Mouse (Mus musculus) left cerebral cortex, postnatal 25 days (tissue): ENCODE results near the gene Mapk6. TPM values are rescaled to one million over a fixed set of nuclear protein-coding genes. Genes with fewer than 3 reads are reported as not detected.
"Not testable (repeated sequence)": the region's sequence is repeated elsewhere in the genome, so short reads cannot be mapped to it uniquely, and the experiment has no call there.

ENCODE experiments used
- DNase-seq, 2 experiments: peaks; one replicate each; pipeline ENCODE4 v3.0.0; 2022; ENCODE audit warnings: low spot score in 2 of 2, mixed read lengths in 1 of 2
- intact Hi-C: fragments of 180-260 bp; cut with DNase I; formaldehyde crosslinking; loops from one replicate; pipeline ENCODE4 v1.15.1; 2025
- total RNA-seq, 2 experiments: library from RNA; stranded (reverse); gene quantifications; 2 replicates each; pipeline ENCODE4 v1.2.3; 2021

The Mapk6 gene
- total RNA-seq, 2 experiments from 2014 or later = 73.1 to 74.8 TPM

- intact Hi-C loops = no loop called here
These were observed 13.8 kb downstream of the Mapk6 start for GRCm38 (mm10) chr9:75395971-75396370.

GRCm38 (mm10) chr9:75393251-75393650 is 16.6 kb downstream of the Mapk6 start:
- intact Hi-C loops = no loop called here

More at GRCm38 (mm10) chr9:75395971-75396370, 13.8 kb downstream of the Mapk6 start:
- DNase-seq = no peak

GRCm38 (mm10) chr9:75385218-75385974 is 24.4 kb downstream of the Mapk6 start:
- intact Hi-C loops = no loop called here
- DNase-seq = no peak

More at GRCm38 (mm10) chr9:75393251-75393650, 16.6 kb downstream of the Mapk6 start:
- DNase-seq = no peak

- intact Hi-C loops = no loop called here
These were observed 25.4 kb downstream of the Mapk6 start for GRCm38 (mm10) chr9:75384337-75384962.

GRCm38 (mm10) chr9:75383785-75384184 is 26.0 kb downstream of the Mapk6 start:
- intact Hi-C loops = no loop called here

More at GRCm38 (mm10) chr9:75384337-75384962, 25.4 kb downstream of the Mapk6 start:
- no peak for DNase-seq

GRCm38 (mm10) chr9:75382825-75383224 is 27.0 kb downstream of the Mapk6 start:
- DNase-seq = no peak
- intact Hi-C loops = no loop called here

More at GRCm38 (mm10) chr9:75383785-75384184, 26.0 kb downstream of the Mapk6 start:
- DNase-seq = no peak

- intact Hi-C loops = no loop called here
- DNase-seq = no peak
These were observed 31.0 kb downstream of the Mapk6 start for GRCm38 (mm10) chr9:75378774-75379173.

GRCm38 (mm10) chr9:75376428-75376827 is 33.4 kb downstream of the Mapk6 start:
- DNase-seq = no peak
- intact Hi-C loops = no loop called here

- intact Hi-C loops = no loop called here
- no peak for DNase-seq
These were observed 34.2 kb downstream of the Mapk6 start for GRCm38 (mm10) chr9:75375606-75376005.

GRCm38 (mm10) chr9:75368779-75369178 is 41.0 kb downstream of the Mapk6 start:
- no peak for DNase-seq
- intact Hi-C loops = no loop called here

GRCm38 (mm10) chr9:75366191-75366590 is 43.6 kb downstream of the Mapk6 start:
- no peak for DNase-seq
- intact Hi-C loops = no loop called here

GRCm38 (mm10) chr9:75365195-75365594 is 44.6 kb downstream of the Mapk6 start:
- no peak for DNase-seq
- intact Hi-C loops = no loop called here

- intact Hi-C loops = loop anchor here (5.0 kb wide), 1 partner anchor 154 kb away; no protein-coding TSS in a partner anchor
- DNase-seq = not testable (repeated sequence)
These were observed 46.1 kb downstream of the Mapk6 start for GRCm38 (mm10) chr9:75363702-75364101.

GRCm38 (mm10) chr9:75363001-75363400 is 46.8 kb downstream of the Mapk6 start:
- intact Hi-C loops = loop anchor here (5.0 kb wide), 1 partner anchor 154 kb away; no protein-coding TSS in a partner anchor
- no peak for DNase-seq

- intact Hi-C loops = loop anchor here (5.0 kb wide), 1 partner anchor 155 kb away; no protein-coding TSS in a partner anchor
These were observed 47.6 kb downstream of the Mapk6 start for GRCm38 (mm10) chr9:75362201-75362600.

GRCm38 (mm10) chr9:75361699-75362098 is 48.1 kb downstream of the Mapk6 start:
- intact Hi-C loops = loop anchor here (2.0 to 5.0 kb wide), 2 partner anchors 73 to 156 kb away; no protein-coding TSS in a partner anchor
- DNase-seq = peak; percentile 28 to 41

More at GRCm38 (mm10) chr9:75362201-75362600, 47.6 kb downstream of the Mapk6 start:
- DNase-seq = no peak

GRCm38 (mm10) chr9:75357087-75357654 is 52.6 kb downstream of the Mapk6 start:
- DNase-seq = peak; percentile 49 to 88
- intact Hi-C loops = no loop called here

- DNase-seq = no peak
- intact Hi-C loops = no loop called here
These were observed 54.0 kb downstream of the Mapk6 start for GRCm38 (mm10) chr9:75355783-75356182.

GRCm38 (mm10) chr9:75353094-75353493 is 56.7 kb downstream of the Mapk6 start:
- intact Hi-C loops = no loop called here
- peak; percentile 35 to 70 for DNase-seq

- intact Hi-C loops = loop anchor here (10.0 kb wide), 1 partner anchor 944 kb away; no protein-coding TSS in a partner anchor
These were observed 61.2 kb downstream of the Mapk6 start for GRCm38 (mm10) chr9:75348641-75349040.

More at GRCm38 (mm10) chr9:75348641-75349040, 61.2 kb downstream of the Mapk6 start:
- DNase-seq = no peak
